Mouse (Mus musculus): ENCODE results near the gene Cops3. TPM values are rescaled to one million over a fixed set of nuclear protein-coding genes. Genes with fewer than 3 reads are reported as not detected.

Cops3 gene
- polyA plus RNA-seq (2014; fragmentation: Illumina TruSeq; extraction: RNeasy Lipid Tissue Mini Kit (QIAGEN cat#74804); ENCODE audit: low replicate concordance) = 166 TPM

DNA sequence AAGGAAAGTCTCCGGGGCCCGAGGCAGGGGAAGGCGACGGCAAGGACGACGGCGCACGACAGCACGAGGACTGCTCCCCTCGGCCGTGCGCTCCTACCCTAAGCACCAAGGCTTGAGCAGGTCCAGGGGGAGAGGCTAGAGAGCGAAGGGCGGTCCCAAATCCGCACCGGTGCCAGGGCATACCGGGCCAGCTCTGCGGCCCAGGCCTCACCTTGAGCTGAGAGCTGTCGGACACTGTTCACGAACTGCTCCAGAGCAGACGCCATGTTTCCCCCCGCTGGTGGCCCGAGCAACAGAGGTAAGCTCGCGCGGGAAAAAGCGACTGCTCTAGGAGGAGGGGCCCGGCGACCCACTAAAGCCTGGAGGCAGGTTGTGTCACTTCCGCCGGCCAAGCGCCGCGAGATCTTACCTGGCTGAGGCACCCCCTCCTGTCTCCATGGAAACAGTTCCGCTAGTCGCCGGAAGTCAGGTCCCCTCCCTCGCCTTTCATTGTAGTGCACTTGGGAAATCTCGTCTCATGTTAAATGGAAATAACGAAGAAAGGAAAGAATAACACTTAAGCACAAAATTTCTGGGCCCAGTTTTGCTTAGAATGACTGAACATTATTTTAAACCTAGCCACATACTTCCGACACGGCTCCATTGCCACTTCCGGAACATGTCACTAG, at the start of gene Cops3:
Gene Cops3, minus strand, starts transcription at position 380 of the 668 bp plus-strand sequence.

DNA sequence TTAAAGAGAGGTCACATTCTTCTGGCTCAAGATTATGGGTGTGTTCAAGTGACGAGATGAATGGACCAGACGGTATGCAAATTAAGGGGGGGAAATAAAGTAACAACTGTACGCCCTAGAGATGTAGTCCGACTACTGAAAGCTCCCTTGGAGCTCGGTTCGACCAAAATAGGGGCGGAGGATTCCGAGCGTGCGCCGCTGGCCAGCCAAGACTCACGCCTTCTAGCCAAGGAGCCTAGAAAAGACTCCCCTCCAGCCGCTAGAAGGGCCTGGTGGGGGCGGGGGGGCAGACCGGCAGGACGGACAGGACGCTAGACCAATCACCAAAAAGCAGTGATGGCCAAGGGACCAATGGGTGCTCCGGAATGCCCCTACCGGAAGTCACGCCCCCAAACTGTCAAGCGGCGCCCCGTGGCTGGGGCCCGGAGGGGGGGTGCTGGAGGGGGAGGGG, 605 bp downstream of the Cops3 start, which contains the start of gene Nt5m:
Gene Nt5m, plus strand, starts transcription at position 440 of the 451 bp plus-strand sequence.

DNA sequence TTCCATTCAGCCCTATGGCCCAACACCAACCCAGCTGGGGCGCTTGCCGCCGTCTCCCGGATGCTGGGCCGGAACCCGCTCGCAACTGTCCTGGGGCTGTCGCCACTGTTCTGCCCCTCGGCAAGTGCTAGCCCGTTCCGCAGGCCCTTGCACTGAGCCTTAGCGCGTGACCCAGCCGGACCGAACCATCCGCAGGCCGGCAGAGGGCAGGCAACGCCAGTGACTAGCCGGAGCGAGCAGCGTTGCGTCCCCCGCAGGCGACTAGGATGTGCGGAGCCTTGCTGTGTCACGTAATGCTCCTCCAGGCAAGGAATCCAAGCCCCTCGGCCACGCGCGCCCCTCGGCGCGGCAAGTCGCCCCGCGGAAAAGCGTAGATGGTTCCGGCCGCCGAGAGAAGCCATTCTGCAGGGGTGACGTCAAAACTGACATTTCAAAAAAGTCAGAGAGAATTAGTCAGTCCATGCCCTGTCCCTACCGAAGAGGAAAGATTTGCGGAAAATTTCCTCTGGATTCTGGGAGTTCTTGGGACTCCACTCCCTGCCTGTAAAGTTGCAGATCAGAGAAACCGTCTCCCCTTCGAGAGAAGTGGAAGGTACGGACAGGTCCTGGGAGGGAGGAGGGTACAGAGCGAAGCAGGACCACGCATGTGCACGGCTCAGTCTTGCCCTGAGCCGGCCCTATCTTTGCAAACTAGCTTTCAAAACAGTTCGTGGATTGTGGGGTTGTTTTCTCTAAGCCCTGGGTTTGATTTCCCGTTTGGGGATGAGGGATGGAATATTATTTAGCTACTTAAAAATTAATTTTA, 29.8 kb downstream of the Cops3 start, which contains the start of gene Flcn:
Gene Flcn, minus strand, starts transcription at position 347 of the 805 bp plus-strand sequence.

DNA sequence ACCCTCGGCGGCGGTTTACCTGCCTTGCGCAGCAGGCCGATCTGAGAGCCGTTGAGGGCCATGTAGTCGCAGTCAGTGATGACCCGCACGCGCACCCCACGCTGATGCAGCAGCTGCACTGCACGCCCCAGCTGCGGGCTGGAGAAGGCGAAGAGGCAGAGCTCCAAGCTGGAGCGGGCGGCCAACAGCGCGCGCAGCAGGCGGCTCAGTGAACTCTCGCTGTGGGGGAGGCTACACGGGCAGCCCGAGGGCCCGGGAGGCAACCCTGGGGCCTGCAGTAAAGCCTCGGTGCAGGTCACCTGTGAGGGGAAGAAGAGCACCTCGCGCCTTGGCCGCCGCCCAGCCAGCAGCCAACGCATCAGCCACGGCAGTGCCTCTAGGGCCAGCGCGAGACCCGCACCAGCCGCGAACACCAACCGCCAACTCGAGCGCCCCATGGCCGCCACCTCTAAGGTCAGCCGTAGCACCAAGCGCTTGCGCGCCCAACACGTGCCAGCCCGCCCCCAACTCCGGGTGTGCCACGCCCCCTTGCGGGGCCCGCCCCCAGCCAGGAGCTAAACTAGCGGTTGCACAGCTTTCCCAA, 52.3 kb downstream of the Cops3 start, which contains the start of gene Pld6:
Gene Pld6, minus strand, starts transcription at position 447 of the 583 bp plus-strand sequence.

Other genes with a start within 250 kb of the Cops3 start
- not detected for gene Olfr223, start 246.5 kb downstream of the Cops3 start, polyA plus RNA-seq (2014; fragmentation: Illumina TruSeq; extraction: RNeasy Lipid Tissue Mini Kit (QIAGEN cat#74804); ENCODE audit: low replicate concordance)
- 6.9 TPM for gene Mprip, start 178.5 kb downstream of the Cops3 start, polyA plus RNA-seq (2014; fragmentation: Illumina TruSeq; extraction: RNeasy Lipid Tissue Mini Kit (QIAGEN cat#74804); ENCODE audit: low replicate concordance)
- gene Pld6, start 52.2 kb downstream of the Cops3 start, polyA plus RNA-seq (2014; fragmentation: Illumina TruSeq; extraction: RNeasy Lipid Tissue Mini Kit (QIAGEN cat#74804); ENCODE audit: low replicate concordance) = not detected
- gene Flcn, start 29.8 kb downstream of the Cops3 start, polyA plus RNA-seq (2014; fragmentation: Illumina TruSeq; extraction: RNeasy Lipid Tissue Mini Kit (QIAGEN cat#74804); ENCODE audit: low replicate concordance) = 2.5 TPM
- gene Nt5m, start 391 bp downstream of the Cops3 start, polyA plus RNA-seq (2014; fragmentation: Illumina TruSeq; extraction: RNeasy Lipid Tissue Mini Kit (QIAGEN cat#74804); ENCODE audit: low replicate concordance) = 0.93 TPM
- 5.6 TPM for gene Med9, start 108.4 kb upstream of the Cops3 start, polyA plus RNA-seq (2014; fragmentation: Illumina TruSeq; extraction: RNeasy Lipid Tissue Mini Kit (QIAGEN cat#74804); ENCODE audit: low replicate concordance)
- gene Rasd1, start 125.1 kb upstream of the Cops3 start, polyA plus RNA-seq (2014; fragmentation: Illumina TruSeq; extraction: RNeasy Lipid Tissue Mini Kit (QIAGEN cat#74804); ENCODE audit: low replicate concordance) = 0.45 TPM
- gene Pemt, start 206.7 kb upstream of the Cops3 start, polyA plus RNA-seq (2014; fragmentation: Illumina TruSeq; extraction: RNeasy Lipid Tissue Mini Kit (QIAGEN cat#74804); ENCODE audit: low replicate concordance) = not detected

Measured in small intestine, adult 10 weeks (tissue).